Mouse (Mus musculus) heart, postnatal 0 days (tissue): Measurements from ENCODE around the gene Chrna7. TPM values are rescaled to one million over a fixed set of nuclear protein-coding genes. Genes with fewer than 3 reads are reported as not detected.

Source experiments
- ATAC-seq: fragments of 200-750 bp; cut with Nextera tagmentation; 2 replicates; pipeline ENCODE4 v1.8.0; 2017; ENCODE audit warnings: low read depth, moderate number of reproducible peaks, moderate library complexity; ENCODE audit not compliant: insufficient read depth
- DNase-seq: peaks from one replicate; pipeline ENCODE4 v3.0.0-alpha.2; 2016; ENCODE audit warnings: low spot score
- H3K27ac ChIP-seq: fragments of 300-500 bp; sonication (generic); 2 replicates; pipeline ENCODE4 v1.5.1; 2014; ENCODE audit warnings: low read depth, mild to moderate bottlenecking
- H3K27me3 ChIP-seq: fragments of 300-500 bp; sonication (generic); 2 replicates; pipeline ENCODE4 v1.6.1; 2014; ENCODE audit warnings: low read length, mixed read lengths; ENCODE audit not compliant: control insufficient read depth, insufficient read depth
- H3K36me3 ChIP-seq: fragments of 300-500 bp; sonication (generic); replicated peaks from 2 replicates; pipeline ENCODE4 v1.6.1; 2014; ENCODE audit warnings: low read length, mixed read lengths; ENCODE audit not compliant: control insufficient read depth, insufficient read depth
- H3K4me1 ChIP-seq: fragments of 300-500 bp; sonication (generic); 2 replicates; pipeline ENCODE4 v1.6.1; 2014; ENCODE audit warnings: antibody characterized with exemption; ENCODE audit not compliant: control insufficient read depth, insufficient read depth
- H3K4me2 ChIP-seq: fragments of 300-500 bp; sonication (generic); 2 replicates; pipeline ENCODE4 v1.6.1; 2014; ENCODE audit warnings: low read depth, mild to moderate bottlenecking, low read length, moderate library complexity
- H3K4me3 ChIP-seq: fragments of 300-500 bp; sonication (generic); 2 replicates; pipeline ENCODE4 v1.5.1; 2014; ENCODE audit warnings: low read depth, low read length
- H3K9ac ChIP-seq: fragments of 300-500 bp; sonication (generic); replicated peaks from 2 replicates; pipeline ENCODE4 v1.6.1; 2014; ENCODE audit warnings: low read depth, low read length, mixed read lengths
- H3K9me3 ChIP-seq: fragments of 300-500 bp; sonication (generic); replicated peaks from 2 replicates; pipeline ENCODE4 v1.6.1; 2016; ENCODE audit warnings: low read length; ENCODE audit not compliant: control insufficient read depth
- CTCF ChIP-seq: IDR thresholded peaks from 2 replicates; pipeline ENCODE4 v1.5.1; 2016; ENCODE audit warnings: antibody characterized with exemption, control low read depth, low read depth
- EP300 ChIP-seq: IDR thresholded peaks from 2 replicates; pipeline ENCODE4 v1.6.1; 2016; ENCODE audit warnings: antibody characterized with exemption, low read depth
- WGBS: fragments of 180-500 bp; shearing (Covaris S2); extraction: QIAGEN DNeasy Blood & Tissue Kit; methylation state at CpG from one replicate; pipeline ENCODE4 v1.1.7; 2014; 5-methylcytosine and 5-hydroxymethylcytosine counted together
- polyA plus RNA-seq: library from polyadenylated mRNA; unstranded; fragments of >200 nt; fragmentation: Nextera tagmentation; extraction: Ambion mirVana; gene quantifications from 2 replicates; pipeline ENCODE4 v1.2.1, GENCODE M21; 2015
- total RNA-seq: library from RNA; depleted of rRNA; stranded (reverse); fragments of >200 nt; gene quantifications from 2 replicates; pipeline ENCODE4 v1.2.3, GENCODE M21; 2014; ENCODE audit warnings: low replicate concordance

Gene Chrna7
- total and polyA plus RNA-seq, 2 experiments from 2014 or later, result not detected

- Histone ChIP-seq H3K4me3 (no peak overlapping the region), H3K4me2 (no peak overlapping the region), H3K9ac (no peak overlapping the region), H3K27ac (no peak overlapping the region), H3K4me1 (no peaks in the 10 kb centered on the region), H3K36me3 (no peaks in the 10 kb centered on the region), H3K9me3 (no peaks in the 10 kb centered on the region), H3K27me3 (no peaks in the 10 kb centered on the region)
- ATAC-seq (no peak), DNase-seq (no peak)
- 76% methylated on average over 3 of the region's 3 CpGs for WGBS
- TF ChIP-seq CTCF, result no peak
- no peak for TF ChIP-seq EP300
Measured at GRCm38 (mm10) chr7:63164617-63165016, 47.8 kb downstream of the Chrna7 start.

- Histone ChIP-seq H3K4me2 (no peak overlapping the region), H3K9me3 (no peaks in the 10 kb centered on the region), H3K27me3 (no peaks in the 10 kb centered on the region), H3K36me3 (no peaks in the 10 kb centered on the region), H3K27ac (no peak overlapping the region), H3K4me3 (no peak overlapping the region), H3K9ac (no peak overlapping the region), H3K4me1 (no peaks in the 10 kb centered on the region)
- DNase-seq (no peak), ATAC-seq (no peak)
- TF ChIP-seq CTCF, result no peak
- no peak for TF ChIP-seq EP300
- WGBS, result 72% methylated on average over 7 of the region's 7 CpGs
Measured at GRCm38 (mm10) chr7:63162272-63162864, 50.0 kb downstream of the Chrna7 start.

- Histone ChIP-seq H3K27me3 (no peaks in the 10 kb centered on the region), H3K36me3 (no peaks in the 10 kb centered on the region), H3K4me1 (no peaks in the 10 kb centered on the region), H3K27ac (no peak overlapping the region), H3K4me2 (no peak overlapping the region), H3K9me3 (no peaks in the 10 kb centered on the region), H3K9ac (no peak overlapping the region), H3K4me3 (no peak overlapping the region)
- TF ChIP-seq CTCF (no peak), EP300 (no peak)
- no peak for DNase-seq
- 46% methylated on average over 1 of the region's 1 CpGs for WGBS
- no peak for ATAC-seq
Measured at GRCm38 (mm10) chr7:63153239-63153638, 59.1 kb downstream of the Chrna7 start.

- Histone ChIP-seq H3K36me3 (no peaks in the 10 kb centered on the region), H3K4me3 (no peak overlapping the region), H3K9ac (no peak overlapping the region), H3K27ac (no peak overlapping the region), H3K4me1 (no peaks in the 10 kb centered on the region), H3K4me2 (no peak overlapping the region), H3K9me3 (no peaks in the 10 kb centered on the region), H3K27me3 (no peaks in the 10 kb centered on the region)
- TF ChIP-seq EP300 (no peak), CTCF (no peak)
- WGBS, result 78% methylated on average over 3 of the region's 3 CpGs
- DNase-seq (no peak), ATAC-seq (no peak)
Measured at GRCm38 (mm10) chr7:63148740-63149139, 63.6 kb downstream of the Chrna7 start.

- Histone ChIP-seq H3K4me2 (no peak overlapping the region), H3K27me3 (no peaks in the 10 kb centered on the region), H3K27ac (no peak overlapping the region), H3K36me3 (no peaks in the 10 kb centered on the region), H3K9ac (no peak overlapping the region), H3K9me3 (no peaks in the 10 kb centered on the region), H3K4me3 (no peak overlapping the region), H3K4me1 (no peaks in the 10 kb centered on the region)
- TF ChIP-seq EP300 (no peak), CTCF (no peak)
- no peak for ATAC-seq
- no peak for DNase-seq
- 75% methylated on average over 5 of the region's 5 CpGs for WGBS
Measured at GRCm38 (mm10) chr7:63148321-63148720, 64.0 kb downstream of the Chrna7 start.

- 38% methylated on average over 2 of the region's 2 CpGs for WGBS
- H3K9ac ChIP-seq, result no peak overlapping the region
- no peak for DNase-seq
- H3K27ac ChIP-seq, result no peak overlapping the region
- no peaks in the 10 kb centered on the region for H3K9me3 ChIP-seq
- no peak for TF ChIP-seq EP300
- no peak for TF ChIP-seq CTCF
- H3K4me3 ChIP-seq, result no peak overlapping the region
- H3K36me3 ChIP-seq, result no peaks in the 10 kb centered on the region
- H3K4me2 ChIP-seq, result no peak overlapping the region
- H3K27me3 ChIP-seq, result no peaks in the 10 kb centered on the region
- no peaks in the 10 kb centered on the region for H3K4me1 ChIP-seq
- no peak for ATAC-seq
Measured at GRCm38 (mm10) chr7:63122547-63122946, 89.8 kb downstream of the Chrna7 start.
